ENCODE assay signal across 8 mouse cellular contexts in the genomic region with DNA sequence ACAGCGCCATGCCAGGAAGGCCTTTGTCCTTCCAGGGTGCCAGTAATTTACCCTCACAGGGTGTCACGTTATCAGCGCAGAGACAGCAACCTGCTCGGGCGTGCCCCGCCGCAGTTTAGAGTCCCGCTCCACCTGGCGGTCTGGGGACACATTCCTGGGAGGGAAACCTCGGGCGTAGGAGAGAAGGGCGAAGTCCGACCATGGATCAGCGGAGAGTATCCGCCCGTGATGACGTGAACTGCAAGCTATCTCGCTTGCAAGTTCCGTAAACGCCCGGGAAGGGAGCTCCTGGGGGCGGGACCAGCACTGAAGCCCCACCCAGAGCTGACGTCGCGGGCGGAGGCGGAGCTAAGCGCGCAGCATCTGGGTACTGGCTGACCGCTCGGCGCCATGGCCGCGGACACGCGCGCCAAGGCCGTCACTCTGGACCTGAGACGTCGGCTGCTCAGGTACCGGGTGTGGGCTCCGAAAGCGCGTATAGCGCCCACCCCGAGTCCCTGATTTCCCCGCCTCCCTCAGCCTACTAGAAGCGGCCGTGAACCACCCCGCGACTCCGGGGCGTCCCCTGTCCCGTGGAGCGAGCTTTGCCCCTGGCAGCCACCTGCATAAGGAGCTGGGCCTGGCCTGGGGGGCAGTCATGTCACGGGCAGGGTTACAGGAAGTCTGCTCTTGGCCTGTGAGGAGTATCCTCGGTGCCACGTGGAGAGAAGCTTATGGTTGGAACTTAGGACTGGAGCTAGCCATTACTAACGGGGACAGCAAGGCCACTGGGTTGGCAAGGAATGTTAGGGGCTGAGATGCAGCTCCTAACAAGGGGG. TPM values are rescaled to one million over a fixed set of nuclear protein-coding genes. Genes with fewer than 3 reads are reported as not detected.
DNase-seq lines count a peak whose midpoint lies in the region; ATAC-seq and TF ChIP-seq lines count a peak whose summit lies in the region.

A gene (plus strand): TSS at position 327 of the 818 bp plus-strand sequence.

- H3K4me1 ChIP-seq in forebrain, embryonic 10.5 days, result peaks cover 41% of the 10 kb centered on the region
- peaks cover 20% of the 10 kb centered on the region for H3K4me1 ChIP-seq in heart, embryonic 15.5 days (replicated peaks)
- peaks cover 18 to 27% of the 10 kb centered on the region in 2 experiments for H3K4me1 ChIP-seq in liver, embryonic 14.5 days (replicated peaks; ENCODE audit: control insufficient read depth in 2 of 2, insufficient read depth in 2 of 2, low read length in 1 of 2)
- H3K4me1 ChIP-seq in neural tube, embryonic 11.5 days (ENCODE audit: control insufficient read depth, insufficient read depth, low read length), result peaks cover 8% of the 10 kb centered on the region
- peaks cover 9% of the 10 kb centered on the region; the same call in 1 of the 2 replicates for H3K4me1 ChIP-seq in stomach, postnatal 0 days (replicated peaks; ENCODE audit: control insufficient read depth, insufficient read depth)

- TF ChIP-seq EP300 in liver, embryonic 14.5 days (IDR thresholded peaks at IDR 0.05; ENCODE audit: low read depth), result no peak
- peak; percentile 88 for TF ChIP-seq EP300 in stomach, postnatal 0 days (optimal IDR thresholded peaks at IDR 0.05)

- TF ChIP-seq CTCF in liver, embryonic 14.5 days (IDR thresholded peaks at IDR 0.05; ENCODE audit: low read depth), result peak; percentile 81
- TF ChIP-seq CTCF in stomach, postnatal 0 days (IDR thresholded peaks at IDR 0.05; ENCODE audit: low read depth), result peak; percentile 77

- peak; percentile 85 to 90 for DNase-seq in CD8-positive naive resting alpha-beta T cell, adult 2 months (ENCODE audit: low read depth in 2 of 2, low spot score in 2 of 2)
- peak; percentile 91 for DNase-seq in c-Kit-positive CD71-negative TER-119-negative erythroid progenitor cells, embryonic 14.5 days (ENCODE audit: low read depth)
- peak; percentile 96 for DNase-seq in forebrain, embryonic 10.5 days (ENCODE audit: extremely low spot score, low spot score)
- DNase-seq in kidney, postnatal 25 days, result peak; percentile 97 to 98
- DNase-seq in liver, embryonic 14.5 days (ENCODE audit: low read depth in 3 of 3, low spot score in 3 of 3), result peak; percentile 95 to 96 (median 95)
- DNase-seq in neural tube, embryonic 11.5 days (ENCODE audit: low spot score), result peak; percentile 98
- peak; percentile 100 for DNase-seq in stomach, postnatal 0 days (ENCODE audit: low spot score)

- H3K36me3 ChIP-seq in forebrain, embryonic 10.5 days (replicated peaks), result peaks cover 42% of the 10 kb centered on the region
- H3K36me3 ChIP-seq in heart, embryonic 15.5 days, result peaks cover 28% of the 10 kb centered on the region
- peaks cover 25% of the 10 kb centered on the region for H3K36me3 ChIP-seq in liver, embryonic 14.5 days (replicated peaks; ENCODE audit: control insufficient read depth, insufficient read depth, low read depth)
- peaks cover 19% of the 10 kb centered on the region for H3K36me3 ChIP-seq in neural tube, embryonic 11.5 days (ENCODE audit: control insufficient read depth, insufficient read depth, low read length)
- 0 out of 2 replicates have a peak, but pooled peaks cover 4% of the 10 kb centered on the region for H3K36me3 ChIP-seq in stomach, postnatal 0 days (ENCODE audit: control insufficient read depth, insufficient read depth, low read length)

- peak; percentile 94 for ATAC-seq in heart, embryonic 15.5 days (replicated peaks; ENCODE audit: insufficient number of reproducible peaks, insufficient read depth, low FRiP score, low read depth)
- peak; percentile 90 for ATAC-seq in liver, embryonic 14.5 days (ENCODE audit: insufficient read depth)
- ATAC-seq in neural tube, embryonic 11.5 days (ENCODE audit: insufficient read depth, low FRiP score, low TSS enrichment), result peak; percentile 87
- ATAC-seq in stomach, postnatal 0 days (ENCODE audit: low FRiP score, low TSS enrichment), result peak; percentile 96

- peak within 1 kb of the TSS; percentile 96 for H3K27ac ChIP-seq in forebrain, embryonic 10.5 days
- peak within 1 kb of the TSS; percentile 95 for H3K27ac ChIP-seq in heart, embryonic 15.5 days
- peak within 1 kb of the TSS; percentile 94 for H3K27ac ChIP-seq in liver, embryonic 14.5 days
- peak within 1 kb of the TSS; percentile 89 for H3K27ac ChIP-seq in neural tube, embryonic 11.5 days (ENCODE audit: low read depth, low read length)
- H3K27ac ChIP-seq in stomach, postnatal 0 days (replicated peaks), result peak within 1 kb of the TSS; percentile 92

- H3K4me2 ChIP-seq in heart, embryonic 15.5 days, result peak within 1 kb of the TSS; percentile 73
- H3K4me2 ChIP-seq in liver, embryonic 14.5 days (ENCODE audit: low read depth), result peak within 1 kb of the TSS; percentile 98
- H3K4me2 ChIP-seq in neural tube, embryonic 11.5 days (ENCODE audit: low read depth), result peak within 1 kb of the TSS; percentile 88
- H3K4me2 ChIP-seq in stomach, postnatal 0 days (replicated peaks; ENCODE audit: low read depth), result peak within 1 kb of the TSS; percentile 86

- H3K4me3 ChIP-seq in forebrain, embryonic 10.5 days, result peak within 1 kb of the TSS; percentile 73
- peak within 1 kb of the TSS; percentile 72 for H3K4me3 ChIP-seq in heart, embryonic 15.5 days
- peak within 1 kb of the TSS; percentile 94 to 95 for H3K4me3 ChIP-seq in liver, embryonic 14.5 days (ENCODE audit: insufficient read depth in 1 of 2, low read depth in 2 of 2, low read length in 2 of 2)
- peak within 1 kb of the TSS; percentile 65 for H3K4me3 ChIP-seq in neural tube, embryonic 11.5 days (ENCODE audit: low read depth, low read length)
- H3K4me3 ChIP-seq in stomach, postnatal 0 days (ENCODE audit: low read depth, low read length), result peak within 1 kb of the TSS; percentile 79

- WGBS in forebrain, embryonic 10.5 days, result under 1% methylated on average over 59 of the region's 59 CpGs
- WGBS in heart, embryonic 15.5 days, result under 1% methylated on average over 59 of the region's 59 CpGs
- under 1% methylated on average over 59 of the region's 59 CpGs for WGBS in liver, embryonic 14.5 days (ENCODE audit: insufficient replicate concordance)
- WGBS in neural tube, embryonic 11.5 days, result under 1% methylated on average over 59 of the region's 59 CpGs
- WGBS in stomach, postnatal 0 days, result under 1% methylated on average over 59 of the region's 59 CpGs

- no peaks in the 10 kb centered on the region for H3K27me3 ChIP-seq in forebrain, embryonic 10.5 days (ENCODE audit: poor library complexity, severe bottlenecking)
- H3K27me3 ChIP-seq in heart, embryonic 15.5 days, result no peaks in the 10 kb centered on the region
- H3K27me3 ChIP-seq in liver, embryonic 14.5 days (ENCODE audit: control insufficient read depth, insufficient read depth, low read length), result no peaks in the 10 kb centered on the region
- no peaks in the 10 kb centered on the region for H3K27me3 ChIP-seq in neural tube, embryonic 11.5 days (ENCODE audit: control insufficient read depth, insufficient read depth, low read length)
- no peaks in the 10 kb centered on the region for H3K27me3 ChIP-seq in stomach, postnatal 0 days (ENCODE audit: control insufficient read depth, insufficient read depth, low read length)

- no peaks in the 10 kb centered on the region for H3K9me3 ChIP-seq in forebrain, embryonic 10.5 days
- H3K9me3 ChIP-seq in heart, embryonic 15.5 days (replicated peaks), result no peaks in the 10 kb centered on the region
- no peaks in the 10 kb centered on the region for H3K9me3 ChIP-seq in liver, embryonic 14.5 days (ENCODE audit: control insufficient read depth, low read length)
- H3K9me3 ChIP-seq in neural tube, embryonic 11.5 days (ENCODE audit: control insufficient read depth, low read length), result no peaks in the 10 kb centered on the region
- H3K9me3 ChIP-seq in stomach, postnatal 0 days (ENCODE audit: control insufficient read depth, low read length), result no peaks in the 10 kb centered on the region

- H3K9ac ChIP-seq in heart, embryonic 15.5 days, result peak within 1 kb of the TSS; percentile 83
- H3K9ac ChIP-seq in liver, embryonic 14.5 days (replicated peaks), result peak within 1 kb of the TSS; percentile 95
- peak within 1 kb of the TSS; percentile 83 for H3K9ac ChIP-seq in neural tube, embryonic 11.5 days (ENCODE audit: low read length)
- H3K9ac ChIP-seq in stomach, postnatal 0 days (ENCODE audit: low read length), result peak within 1 kb of the TSS; percentile 87

RNA-seq across cellular contexts. Expression of the gene that starts here (rescaled TPM):
- 15.9 and 16.3 TPM in 2 replicates for polyA plus RNA-seq in forebrain, embryonic 10.5 days (2016; fragmentation: Nextera tagmentation; extraction: Ambion mirVana)
- polyA plus RNA-seq in heart, embryonic 15.5 days (2015; fragmentation: Nextera tagmentation; extraction: Ambion mirVana), result 12.4 and 14.5 TPM in 2 replicates
- polyA plus RNA-seq in liver, embryonic 14.5 days (2012; rRNA removed), result 7.3 and 10.1 TPM in 2 replicates
- 10.7 TPM in 2 replicates for polyA plus RNA-seq in liver, embryonic 14.5 days (2014; fragmentation: Nextera tagmentation; extraction: Ambion mirVana)
- polyA plus RNA-seq in neural tube, embryonic 11.5 days (2014; fragmentation: Nextera tagmentation; extraction: Ambion mirVana), result 10.1 and 11.0 TPM in 2 replicates
- 13.3 and 14.0 TPM in 2 replicates for polyA plus RNA-seq in stomach, postnatal 0 days (2015; fragmentation: Nextera tagmentation; extraction: Ambion mirVana)

Comparison
In these comparisons a context has a peak if more than half of its experiments do, and no peak if none do; other contexts are left out.
1. Peak in every context shown above with its lines: DNase-seq, ATAC-seq, H3K4me3 ChIP-seq and H3K27ac ChIP-seq.